Mouse (Mus musculus) liver, embryonic 11.5 days (tissue): ENCODE results near the gene Abtb2. TPM values are rescaled to one million over a fixed set of nuclear protein-coding genes. Genes with fewer than 3 reads are reported as not detected.
A peak's percentile ranks its signal among the peaks of the same experiment; 100 is the strongest.

Experiments used
- ATAC-seq: fragments of 200-750 bp; cut with Nextera tagmentation; replicated peaks from 2 replicates; pipeline ENCODE4 v1.8.0; 2017; ENCODE audit warnings: moderate number of reproducible peaks, mild to moderate bottlenecking, moderate TSS enrichment, moderate library complexity; ENCODE audit not compliant: low FRiP score
- DNase-seq: peaks from one replicate; pipeline ENCODE4 v3.0.0-alpha.2; 2017; ENCODE audit warnings: low spot score
- H3K27ac ChIP-seq: fragments of 300-500 bp; sonication (generic); 2 replicates; pipeline ENCODE4 v1.5.1; 2014; ENCODE audit warnings: mild to moderate bottlenecking, low read depth, low read length, control low read depth
- H3K27me3 ChIP-seq: fragments of 300-500 bp; sonication (generic); replicated peaks from 2 replicates; pipeline ENCODE4 v1.6.1; 2014; ENCODE audit warnings: low read length, mixed read lengths; ENCODE audit not compliant: control insufficient read depth, insufficient read depth
- H3K36me3 ChIP-seq: fragments of 300-500 bp; sonication (generic); 2 replicates; pipeline ENCODE4 v1.6.1; 2014; ENCODE audit warnings: mild to moderate bottlenecking, low read length, moderate library complexity, mixed read lengths; ENCODE audit not compliant: control insufficient read depth, insufficient read depth
- H3K4me1 ChIP-seq: fragments of 300-500 bp; sonication (generic); replicated peaks from 2 replicates; pipeline ENCODE4 v1.6.1; 2014; ENCODE audit warnings: low read length, mixed read lengths; ENCODE audit not compliant: control insufficient read depth, insufficient read depth
- H3K4me2 ChIP-seq: fragments of 300-500 bp; sonication (generic); 2 replicates; pipeline ENCODE4 v1.6.1; 2014; ENCODE audit warnings: mild to moderate bottlenecking, control low read depth, moderate library complexity
- H3K4me3 ChIP-seq: fragments of 300-500 bp; sonication (generic); 2 replicates; pipeline ENCODE4 v1.5.1; 2014; ENCODE audit warnings: low read depth, low read length, control low read depth
- H3K9ac ChIP-seq: fragments of 300-500 bp; sonication (generic); 2 replicates; pipeline ENCODE4 v1.6.1; 2014; ENCODE audit warnings: low read depth, low read length, control low read depth
- H3K9me3 ChIP-seq: fragments of 300-500 bp; sonication (generic); 2 replicates; pipeline ENCODE4 v1.6.1; 2016; ENCODE audit warnings: low read length, inconsistent platforms, mixed read lengths; ENCODE audit not compliant: control insufficient read depth
- WGBS: fragments of 180-500 bp; shearing (Covaris S2); extraction: QIAGEN DNeasy Blood & Tissue Kit; methylation state at CpG from one replicate; pipeline ENCODE4 v1.1.7; 2014; 5-methylcytosine and 5-hydroxymethylcytosine counted together
- polyA plus RNA-seq: library from polyadenylated mRNA; unstranded; fragments of >200 nt; fragmentation: Nextera tagmentation; extraction: Ambion mirVana; gene quantifications from 2 replicates; pipeline ENCODE4 v1.2.1, GENCODE M21; 2014

The Abtb2 gene
- polyA plus RNA-seq, 1 experiment from 2014 or later: 4.6 TPM

DNA sequence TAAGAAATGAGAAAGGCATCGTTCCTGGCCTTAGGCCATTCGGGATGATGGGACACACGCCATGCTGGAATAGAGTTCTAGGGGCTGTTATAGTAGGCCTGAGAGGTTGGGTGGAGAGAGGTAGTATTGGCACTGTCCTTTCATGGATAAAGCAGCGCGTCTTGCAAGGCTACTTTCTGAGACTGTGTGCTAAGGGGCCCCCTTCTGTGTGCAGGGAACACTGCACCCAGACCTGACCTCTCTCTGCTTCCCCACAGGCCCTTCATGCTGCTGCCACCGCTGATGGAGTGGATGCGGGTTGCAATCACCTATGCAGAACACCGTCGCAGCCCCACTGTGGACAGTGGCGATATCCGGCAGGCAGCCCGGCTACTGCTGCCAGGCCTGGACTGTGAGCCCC lies 134.4 kb downstream of the Abtb2 start:
- Histone ChIP-seq H3K27ac (no peak overlapping the region), H3K4me2 (no peak overlapping the region), H3K36me3 (no peaks in the 10 kb centered on the region), H3K4me1 (no peaks in the 10 kb centered on the region), H3K27me3 (no peaks in the 10 kb centered on the region), H3K9me3 (no peaks in the 10 kb centered on the region), H3K4me3 (no peak overlapping the region), H3K9ac (no peak overlapping the region)
- 83% methylated on average over 12 of the region's 12 CpGs for WGBS
- ATAC-seq (no peak), DNase-seq (no peak)

DNA sequence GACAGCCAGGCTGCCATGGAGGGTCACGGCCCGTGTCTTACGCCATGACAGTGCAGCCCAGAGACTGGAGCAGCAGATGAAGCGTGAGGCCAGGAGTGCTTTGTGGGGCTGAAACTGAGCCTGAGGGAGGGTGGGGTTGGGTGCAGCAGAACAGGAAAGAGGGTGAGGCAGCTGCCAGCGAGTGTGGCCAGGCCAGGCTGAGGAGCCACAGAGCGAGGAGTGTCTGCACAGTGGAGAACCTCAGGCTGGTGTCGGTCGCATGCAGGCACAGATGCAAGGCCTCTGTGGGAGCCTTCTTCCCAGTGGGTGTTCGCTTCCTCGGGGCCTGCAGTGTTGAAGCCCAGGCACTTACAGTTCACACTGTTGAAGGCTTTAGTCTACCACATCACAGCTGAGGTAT lies 137.2 kb downstream of the Abtb2 start:
- WGBS: 75% methylated on average over 10 of the region's 10 CpGs
- Histone ChIP-seq H3K9ac (no peak overlapping the region), H3K36me3 (0 out of 2 replicates have a peak, but pooled peaks cover 2% of the 10 kb centered on the region), H3K9me3 (no peaks in the 10 kb centered on the region), H3K4me1 (peaks cover 17% of the 10 kb centered on the region), H3K4me3 (no peak overlapping the region), H3K27ac (no peak overlapping the region), H3K27me3 (no peaks in the 10 kb centered on the region), H3K4me2 (no peak overlapping the region)
- DNase-seq (no peak), ATAC-seq (no peak)

DNA sequence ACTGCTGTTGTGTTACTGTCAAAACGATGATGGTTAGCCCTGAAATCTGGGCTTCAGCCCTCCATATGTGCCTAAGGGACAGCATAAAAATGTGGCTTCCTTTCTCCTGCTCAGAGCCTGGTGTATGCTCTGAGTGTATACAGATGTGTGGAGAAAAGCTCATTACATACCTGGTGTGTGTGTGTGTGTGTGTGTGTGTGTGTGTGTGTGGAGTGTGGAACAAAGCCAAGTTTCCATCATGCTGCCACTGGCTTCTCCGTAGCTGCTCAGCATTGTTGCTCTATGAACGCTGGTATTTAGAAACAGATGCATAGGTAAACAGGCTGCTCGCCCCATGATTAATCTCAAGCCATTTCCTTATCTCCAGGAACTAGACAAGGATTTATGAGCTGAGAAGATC lies 137.8 kb downstream of the Abtb2 start:
- Histone ChIP-seq H3K9ac (no peak overlapping the region), H3K27me3 (no peaks in the 10 kb centered on the region), H3K4me1 (peaks cover 17% of the 10 kb centered on the region), H3K9me3 (no peaks in the 10 kb centered on the region), H3K4me2 (no peak overlapping the region), H3K27ac (no peak overlapping the region), H3K4me3 (no peak overlapping the region), H3K36me3 (0 out of 2 replicates have a peak, but pooled peaks cover 2% of the 10 kb centered on the region)
- DNase-seq (no peak), ATAC-seq (no peak)
- WGBS: 66% methylated on average over 4 of the region's 4 CpGs

DNA sequence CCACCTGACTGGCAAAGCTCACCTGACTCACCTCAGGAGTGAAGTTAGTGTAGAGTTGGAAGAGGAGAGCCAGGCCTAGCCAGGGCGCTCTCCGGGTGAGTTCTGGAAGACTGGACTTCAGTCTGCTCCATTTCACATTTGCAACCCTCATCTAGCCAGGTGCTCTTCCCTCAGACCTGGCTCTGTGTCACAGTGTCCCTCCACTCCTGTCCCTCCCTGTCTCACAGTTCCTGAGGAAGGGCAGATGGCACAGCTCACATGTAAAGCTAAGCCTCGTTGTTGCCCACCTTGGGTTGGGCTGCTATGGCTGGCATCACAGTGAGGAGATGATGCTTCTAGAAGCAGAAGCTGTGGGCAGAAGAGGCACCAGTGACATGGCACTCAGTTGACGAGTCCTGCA lies 139.7 kb downstream of the Abtb2 start:
- Histone ChIP-seq H3K4me3 (no peak overlapping the region), H3K9me3 (no peaks in the 10 kb centered on the region), H3K27me3 (no peaks in the 10 kb centered on the region), H3K4me2 (no peak overlapping the region), H3K36me3 (0 out of 2 replicates have a peak, but pooled peaks cover 2% of the 10 kb centered on the region), H3K4me1 (peaks cover 17% of the 10 kb centered on the region), H3K9ac (no peak overlapping the region), H3K27ac (no peak overlapping the region)
- ATAC-seq (no peak), DNase-seq (no peak)
- WGBS: 84% methylated on average over 4 of the region's 4 CpGs

DNA sequence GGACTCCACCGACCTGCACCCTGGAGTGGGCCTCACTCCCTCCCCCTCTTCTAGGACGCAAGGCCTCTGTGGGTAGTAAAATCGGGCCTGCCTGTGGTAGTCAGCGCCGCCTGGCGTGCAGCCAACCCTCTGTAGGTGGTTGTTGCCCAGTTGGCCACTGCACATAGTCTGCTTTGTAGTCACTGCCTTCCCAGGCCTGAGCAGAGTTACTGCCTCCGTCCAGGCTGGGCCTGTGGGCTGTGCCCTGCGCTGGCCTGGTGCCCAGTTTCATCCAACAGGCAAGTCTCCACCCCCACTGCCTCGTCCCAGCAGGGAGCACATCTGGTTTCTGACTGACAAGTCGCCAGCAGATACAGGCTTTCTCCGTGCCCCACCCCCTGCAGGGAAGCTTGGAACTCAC lies 140.1 kb downstream of the Abtb2 start:
- Histone ChIP-seq H3K27ac (no peak overlapping the region), H3K27me3 (no peaks in the 10 kb centered on the region), H3K4me2 (no peak overlapping the region), H3K4me3 (no peak overlapping the region), H3K9ac (no peak overlapping the region), H3K4me1 (peaks cover 17% of the 10 kb centered on the region), H3K36me3 (0 out of 2 replicates have a peak, but pooled peaks cover 2% of the 10 kb centered on the region), H3K9me3 (no peaks in the 10 kb centered on the region)
- no peak for ATAC-seq
- DNase-seq: no peak
- 59% methylated on average over 11 of the region's 11 CpGs for WGBS

DNA sequence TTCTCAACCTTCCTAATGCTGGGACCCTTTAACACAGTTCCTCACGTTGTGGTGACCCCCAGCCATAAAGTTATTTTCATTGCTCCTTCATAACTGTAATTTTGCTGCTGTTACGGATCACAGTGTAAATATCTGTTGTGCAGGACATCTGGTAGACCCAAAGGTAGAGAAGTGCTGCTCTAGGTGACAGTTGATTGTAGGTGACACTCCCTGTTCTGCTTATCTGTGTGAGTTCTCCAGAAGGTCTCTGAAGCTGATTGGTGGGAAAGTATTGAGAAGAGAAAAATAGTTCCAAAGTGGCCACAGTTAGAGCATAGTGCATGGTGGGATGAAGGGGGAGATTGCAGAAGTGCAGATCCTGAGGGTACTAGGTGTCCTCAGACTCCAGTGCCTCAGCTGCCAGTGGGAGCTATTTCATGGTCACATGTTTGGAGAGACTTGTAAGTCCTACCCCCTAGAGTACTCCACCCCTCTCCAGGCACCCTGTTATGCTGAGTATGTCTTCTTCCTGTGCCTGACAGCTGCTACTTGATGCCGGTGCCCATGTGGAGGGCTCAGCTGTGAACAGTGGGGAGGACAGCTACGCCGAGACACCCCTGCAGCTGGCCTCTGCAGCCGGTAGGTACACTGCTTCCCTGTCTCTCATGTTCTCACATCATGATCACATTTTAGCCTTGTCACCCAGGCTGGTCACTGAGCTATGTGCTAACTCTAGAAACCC lies 141.1 kb downstream of the Abtb2 start:
- Histone ChIP-seq H3K9ac (no peak overlapping the region), H3K4me3 (no peak overlapping the region), H3K27ac (no peak overlapping the region), H3K4me2 (no peak overlapping the region), H3K36me3 (0 out of 2 replicates have a peak, but pooled peaks cover 4% of the 10 kb centered on the region), H3K4me1 (peaks cover 17% of the 10 kb centered on the region), H3K9me3 (no peaks in the 10 kb centered on the region), H3K27me3 (no peaks in the 10 kb centered on the region)
- DNase-seq (no peak), ATAC-seq (peak; percentile 72)
- 76% methylated on average over 6 of the region's 6 CpGs for WGBS

DNA sequence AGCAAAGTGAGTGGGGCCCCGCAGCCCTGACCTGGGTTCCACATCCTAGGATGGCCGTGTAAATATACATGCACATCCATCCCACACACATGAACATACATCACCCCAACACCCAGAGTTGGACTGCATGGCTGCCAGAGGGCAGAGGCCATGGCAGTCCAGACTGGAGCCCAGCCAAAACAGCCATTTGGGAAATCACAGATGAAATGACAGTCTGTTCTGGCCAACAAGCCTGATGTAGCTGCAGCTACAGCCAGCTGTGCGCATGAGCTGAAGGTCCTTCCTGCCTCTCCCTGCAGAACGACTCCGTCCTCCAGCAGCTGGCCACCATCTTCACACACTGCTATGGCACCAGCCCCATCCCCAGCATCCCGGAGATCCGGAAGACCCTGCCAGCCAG lies 144.7 kb downstream of the Abtb2 start:
- no peak overlapping the region for H3K27ac ChIP-seq
- DNase-seq (no peak), ATAC-seq (no peak)
- WGBS: 85% methylated on average over 7 of the region's 7 CpGs
- H3K27me3 ChIP-seq: no peaks in the 10 kb centered on the region
- no peak overlapping the region for H3K4me2 ChIP-seq
- H3K36me3 ChIP-seq: 0 out of 2 replicates have a peak, but pooled peaks cover 4% of the 10 kb centered on the region
- no peak overlapping the region for H3K4me3 ChIP-seq
- no peak overlapping the region for H3K9ac ChIP-seq
- peaks cover 16% of the 10 kb centered on the region for H3K4me1 ChIP-seq
- no peaks in the 10 kb centered on the region for H3K9me3 ChIP-seq

DNA sequence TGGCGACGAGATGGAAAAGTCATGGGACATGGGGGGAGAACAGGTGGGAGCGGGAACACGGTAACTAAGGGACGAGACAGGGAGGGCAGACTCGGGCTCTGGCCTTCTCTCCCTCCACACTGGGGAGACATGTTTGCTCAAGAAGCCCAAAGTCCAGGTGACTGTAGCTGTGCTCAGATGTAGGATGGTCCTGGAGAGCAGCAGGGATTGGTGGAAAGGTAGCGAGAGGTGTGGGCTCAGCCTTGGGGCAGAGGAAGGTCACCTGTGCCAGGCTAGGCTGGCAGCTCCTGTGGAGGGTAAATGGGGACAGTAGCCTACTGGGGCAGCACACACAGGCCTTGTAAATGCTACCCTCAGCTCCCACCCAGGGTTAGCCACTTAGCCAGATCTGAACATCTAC lies 147.7 kb downstream of the Abtb2 start:
- 77% methylated on average over 7 of the region's 7 CpGs for WGBS
- no peak for DNase-seq
- H3K9me3 ChIP-seq: no peaks in the 10 kb centered on the region
- no peak overlapping the region for H3K27ac ChIP-seq
- no peak overlapping the region for H3K4me2 ChIP-seq
- H3K27me3 ChIP-seq: no peaks in the 10 kb centered on the region
- H3K9ac ChIP-seq: no peak overlapping the region
- H3K4me3 ChIP-seq: no peak overlapping the region
- no peaks in the 10 kb centered on the region for H3K4me1 ChIP-seq
- peak; percentile 29; the same call in 1 of the 2 replicates for ATAC-seq
- H3K36me3 ChIP-seq: peaks cover 7% of the 10 kb centered on the region; the same call in 1 of the 2 replicates

DNA sequence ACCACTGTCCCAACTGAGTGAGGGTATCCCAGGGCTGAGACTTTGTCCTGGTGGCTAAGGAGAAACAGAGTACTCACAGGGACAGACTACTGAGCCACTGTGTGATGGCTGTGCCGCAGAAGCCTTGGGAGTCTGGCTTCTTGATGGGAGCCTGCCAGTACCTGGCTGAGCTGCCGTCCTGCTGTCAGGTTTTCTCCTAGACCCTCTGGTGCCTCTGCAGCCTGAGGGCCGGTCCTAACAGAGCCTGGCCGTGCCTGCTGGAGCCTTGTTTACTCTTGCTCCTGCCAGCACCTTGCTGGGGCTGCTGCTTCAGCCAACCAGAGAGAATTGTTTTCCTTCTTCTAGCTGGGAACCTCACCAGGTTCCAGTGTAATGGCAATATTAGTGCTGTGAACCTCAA lies 148.3 kb downstream of the Abtb2 start:
- Histone ChIP-seq H3K9ac (no peak overlapping the region), H3K27ac (no peak overlapping the region), H3K4me2 (no peak overlapping the region), H3K4me1 (no peaks in the 10 kb centered on the region), H3K36me3 (peaks cover 7% of the 10 kb centered on the region; the same call in 1 of the 2 replicates), H3K27me3 (no peaks in the 10 kb centered on the region), H3K4me3 (no peak overlapping the region), H3K9me3 (no peaks in the 10 kb centered on the region)
- 69% methylated on average over 4 of the region's 4 CpGs for WGBS
- ATAC-seq (no peak), DNase-seq (no peak)
